Mouse (Mus musculus) forebrain, embryonic 13.5 days (tissue): ENCODE data around the gene Tmem150a. TPM values are rescaled to one million over a fixed set of nuclear protein-coding genes. Genes with fewer than 3 reads are reported as not detected.

ENCODE experiments used
- ATAC-seq: fragments of 200-750 bp; cut with Nextera tagmentation; 2 replicates; pipeline ENCODE4 v1.8.0; 2017
- H3K27ac ChIP-seq: fragments of 300-500 bp; sonication (generic); 2 replicates; pipeline ENCODE4 v1.5.1; 2015; ENCODE audit warnings: inconsistent platforms, mild to moderate bottlenecking, moderate library complexity
- H3K27me3 ChIP-seq: fragments of 300-500 bp; sonication (generic); 2 replicates; pipeline ENCODE4 v1.6.1; 2015; ENCODE audit warnings: mild to moderate bottlenecking, inconsistent platforms
- H3K36me3 ChIP-seq: fragments of 300-500 bp; sonication (generic); 2 replicates; pipeline ENCODE4 v1.6.1; 2015; ENCODE audit warnings: mild to moderate bottlenecking, inconsistent platforms; ENCODE audit not compliant: poor library complexity, severe bottlenecking
- H3K4me1 ChIP-seq: fragments of 300-500 bp; sonication (generic); 2 replicates; pipeline ENCODE4 v1.6.1; 2015; ENCODE audit warnings: inconsistent platforms
- H3K4me2 ChIP-seq: fragments of 300-500 bp; sonication (generic); 2 replicates; pipeline ENCODE4 v1.6.1; 2015; ENCODE audit warnings: inconsistent platforms, mild to moderate bottlenecking, moderate library complexity
- H3K4me3 ChIP-seq: fragments of 300-500 bp; sonication (generic); 2 replicates; pipeline ENCODE4 v1.5.1; 2015; ENCODE audit warnings: mild to moderate bottlenecking, inconsistent platforms
- H3K9ac ChIP-seq: fragments of 300-500 bp; sonication (generic); 2 replicates; pipeline ENCODE4 v1.6.1; 2015; ENCODE audit warnings: mild to moderate bottlenecking, inconsistent platforms
- H3K9me3 ChIP-seq: fragments of 300-500 bp; sonication (generic); replicated peaks from 2 replicates; pipeline ENCODE4 v1.6.1; 2016; ENCODE audit warnings: inconsistent platforms
- WGBS: fragments of 180-500 bp; shearing (Covaris S2); methylation state at CpG from one replicate; pipeline ENCODE4 v1.1.7; 2015; 5-methylcytosine and 5-hydroxymethylcytosine counted together
- polyA plus RNA-seq: library from polyadenylated mRNA; unstranded; fragments of >200 nt; fragmentation: Nextera tagmentation; extraction: Ambion mirVana; gene quantifications from 2 replicates; pipeline ENCODE4 v1.2.1, GENCODE M21; 2015

The Tmem150a gene
- polyA plus RNA-seq, 1 experiment from 2014 or later, result 6.9 TPM

DNA sequence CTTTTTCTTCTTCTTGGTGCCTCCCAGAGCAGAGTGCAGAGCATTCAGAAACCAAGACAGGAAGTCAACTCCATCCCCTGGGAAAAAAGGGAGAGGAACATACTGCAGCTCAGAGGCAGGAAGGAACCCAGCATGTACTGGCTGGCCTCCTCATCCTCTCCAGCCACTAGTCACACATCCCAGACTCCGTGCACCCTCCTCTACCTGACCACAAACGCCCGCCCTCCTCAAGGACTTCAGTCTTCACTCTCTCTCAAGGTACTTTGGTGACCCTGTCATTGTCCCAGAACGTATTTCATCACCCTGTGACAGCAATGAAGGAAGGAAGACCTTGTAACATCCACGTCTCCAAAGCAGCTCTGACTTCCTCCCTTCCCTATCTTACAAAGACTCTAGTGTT, 22.1 kb upstream of the Tmem150a start:
- Histone ChIP-seq H3K36me3 (peaks cover 97% of the 10 kb centered on the region), H3K27me3 (no peaks in the 10 kb centered on the region), H3K27ac (no peak overlapping the region), H3K9ac (no peak overlapping the region), H3K4me1 (no peaks in the 10 kb centered on the region), H3K9me3 (no peaks in the 10 kb centered on the region), H3K4me3 (no peak overlapping the region), H3K4me2 (no peak overlapping the region)
- ATAC-seq, result no peak
- 91% methylated on average over 5 of the region's 5 CpGs for WGBS

DNA sequence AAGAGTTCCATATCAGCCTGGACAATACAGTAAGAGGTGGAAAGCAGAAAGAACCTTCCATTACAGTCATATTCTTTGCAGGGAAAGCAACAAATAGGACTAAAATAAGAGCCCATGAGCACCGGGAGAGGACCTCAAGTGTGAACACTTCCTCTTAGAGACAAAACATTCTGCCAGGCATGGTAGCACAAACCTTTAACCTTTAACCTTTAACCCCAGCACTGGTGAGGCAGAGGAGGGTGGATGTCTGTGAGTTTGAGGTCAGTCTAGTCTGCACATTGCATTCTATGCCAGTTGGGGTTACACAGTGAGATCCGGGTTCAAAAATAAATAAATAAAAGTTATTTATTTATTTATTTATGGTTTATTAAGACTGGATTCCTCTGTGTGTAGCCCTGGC, 14.8 kb upstream of the Tmem150a start:
- H3K27ac ChIP-seq, result no peak overlapping the region
- H3K4me3 ChIP-seq, result no peak overlapping the region
- ATAC-seq, result no peak
- no peaks in the 10 kb centered on the region for H3K27me3 ChIP-seq
- no peak overlapping the region for H3K4me2 ChIP-seq
- WGBS, result 85% methylated on average over 2 of the region's 2 CpGs
- H3K9me3 ChIP-seq, result no peaks in the 10 kb centered on the region
- H3K36me3 ChIP-seq, result peaks cover 54% of the 10 kb centered on the region
- no peak overlapping the region for H3K9ac ChIP-seq
- H3K4me1 ChIP-seq, result peaks cover 18% of the 10 kb centered on the region

DNA sequence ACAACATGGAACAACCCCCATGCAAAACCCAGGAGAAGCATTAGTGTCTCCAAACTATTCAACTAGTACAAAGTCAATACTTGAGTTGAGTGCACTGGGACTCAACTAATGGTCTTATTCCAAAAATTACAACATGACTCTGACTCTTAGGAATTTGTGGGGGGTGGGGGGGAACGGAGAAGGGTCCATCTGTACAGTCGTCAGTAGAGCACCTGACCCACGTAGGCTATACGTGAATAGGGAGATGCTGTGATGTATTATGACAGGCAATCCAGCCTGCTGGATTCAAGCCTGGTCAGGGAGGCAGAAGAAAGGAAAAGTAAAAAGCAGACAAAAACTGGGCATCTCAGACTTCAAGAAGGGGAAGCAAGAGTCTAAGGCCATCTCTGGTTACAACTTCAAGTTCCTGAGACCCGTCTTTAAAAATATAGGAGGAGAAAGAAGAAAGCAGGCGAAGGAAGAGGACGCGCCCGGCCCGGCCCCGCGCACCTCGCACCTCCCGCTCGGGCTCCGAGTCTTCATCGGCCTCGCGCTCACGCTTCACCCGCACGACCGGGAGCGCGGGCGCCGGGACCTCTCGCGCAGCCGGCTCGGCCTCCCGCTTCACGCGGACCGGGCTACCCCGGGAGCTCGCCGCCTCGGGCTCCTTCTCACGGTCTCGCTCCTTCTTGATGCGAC, 10.7 kb upstream of the Tmem150a start:
- H3K27ac ChIP-seq, result no peak overlapping the region; the same call in 1 of the 2 replicates
- H3K27me3 ChIP-seq, result no peaks in the 10 kb centered on the region
- WGBS, result under 1% methylated on average over 42 of the region's 42 CpGs
- H3K4me2 ChIP-seq, result peak overlapping the region; percentile 89
- peak overlapping the region; percentile 91 for H3K9ac ChIP-seq
- peaks cover 24% of the 10 kb centered on the region for H3K36me3 ChIP-seq
- H3K4me3 ChIP-seq, result peak overlapping the region; percentile 93
- H3K9me3 ChIP-seq, result no peaks in the 10 kb centered on the region
- ATAC-seq, result no peak; the same call in none of the 2 replicates
- H3K4me1 ChIP-seq, result peaks cover 49% of the 10 kb centered on the region

DNA sequence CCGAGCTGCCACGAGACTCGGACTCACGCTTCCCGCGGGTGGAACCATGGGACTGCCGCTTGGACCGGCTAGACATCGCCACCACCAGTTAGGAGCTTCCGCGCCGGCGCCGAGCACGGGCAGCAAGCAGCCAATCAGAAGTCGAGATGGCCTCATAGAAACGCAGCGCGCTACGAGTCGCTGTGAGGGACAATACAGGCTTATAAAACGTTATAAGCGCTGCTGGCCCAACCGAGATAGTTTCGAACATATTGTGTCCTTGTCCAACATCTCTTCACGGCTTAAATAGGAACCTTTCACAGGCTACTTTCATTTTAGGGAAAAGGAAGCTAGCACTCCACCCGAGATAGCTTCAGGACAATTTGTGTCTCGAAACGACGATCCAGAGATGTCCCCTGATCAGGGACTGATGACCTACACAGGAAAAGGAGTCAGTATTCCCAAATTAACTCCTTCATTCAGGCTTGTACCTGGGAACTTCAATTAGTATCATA, 10.1 kb upstream of the Tmem150a start, which contains the start of gene Usp39:
Gene Usp39, minus strand, starts transcription at position 111 of the 494 bp plus-strand sequence.
- under 1% methylated on average over 30 of the region's 30 CpGs for WGBS
- Histone ChIP-seq H3K36me3 (peaks cover 25% of the 10 kb centered on the region), H3K4me1 (peaks cover 51% of the 10 kb centered on the region), H3K4me3 (peak within 1 kb of the TSS; percentile 93), H3K27ac (no peak within 1 kb of the TSS; the same call in 1 of the 2 replicates), H3K27me3 (no peaks in the 10 kb centered on the region), H3K9ac (peak within 1 kb of the TSS; percentile 91), H3K4me2 (peak within 1 kb of the TSS; percentile 89), H3K9me3 (no peaks in the 10 kb centered on the region)
- peak; percentile 87 for ATAC-seq

DNA sequence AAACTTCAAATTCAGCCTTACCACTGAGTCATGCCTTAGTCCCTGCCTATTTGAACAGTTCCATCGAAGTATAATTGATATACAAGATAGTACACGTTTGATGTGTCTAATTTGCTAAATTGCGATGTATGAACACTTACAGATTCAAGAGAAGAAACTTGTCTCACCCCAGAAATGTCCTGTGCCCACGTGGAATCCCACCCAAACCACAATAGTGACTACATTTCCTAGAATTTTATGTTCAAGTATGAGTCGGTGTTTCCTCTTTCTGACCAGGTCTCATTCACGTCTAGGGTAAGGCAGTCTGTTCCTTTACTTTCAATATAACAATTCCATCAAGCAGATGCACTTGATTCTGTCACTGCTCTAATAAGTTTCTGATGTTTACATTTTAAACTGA, 9.6 kb upstream of the Tmem150a start:
- Histone ChIP-seq H3K36me3 (peaks cover 31% of the 10 kb centered on the region), H3K4me3 (peak overlapping the region; percentile 93), H3K27ac (no peak overlapping the region), H3K4me2 (peak overlapping the region; percentile 89), H3K9me3 (no peaks in the 10 kb centered on the region), H3K4me1 (peaks cover 51% of the 10 kb centered on the region), H3K9ac (no peak overlapping the region), H3K27me3 (no peaks in the 10 kb centered on the region)
- 53% methylated on average over 6 of the region's 6 CpGs for WGBS
- no peak for ATAC-seq

DNA sequence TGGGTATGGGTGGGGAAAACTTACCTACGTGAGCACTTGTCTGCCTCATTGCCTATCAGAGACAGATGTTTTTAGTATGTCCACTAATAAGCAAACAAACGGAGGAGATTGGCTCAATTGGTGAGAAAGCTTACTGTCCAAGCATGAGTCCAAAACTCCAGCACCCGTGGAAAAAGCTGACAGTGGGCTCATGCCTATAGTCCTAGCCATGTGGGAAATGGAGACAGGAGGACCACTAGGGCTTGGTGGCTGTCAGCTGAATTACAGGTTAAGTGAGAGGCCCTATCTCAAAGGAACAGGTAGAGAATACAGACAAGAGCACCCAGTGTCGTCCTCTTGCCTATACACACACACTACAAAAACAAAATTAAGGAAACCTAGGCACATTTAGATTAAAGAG, 9.0 kb upstream of the Tmem150a start:
- 81% methylated on average over 4 of the region's 4 CpGs for WGBS

DNA sequence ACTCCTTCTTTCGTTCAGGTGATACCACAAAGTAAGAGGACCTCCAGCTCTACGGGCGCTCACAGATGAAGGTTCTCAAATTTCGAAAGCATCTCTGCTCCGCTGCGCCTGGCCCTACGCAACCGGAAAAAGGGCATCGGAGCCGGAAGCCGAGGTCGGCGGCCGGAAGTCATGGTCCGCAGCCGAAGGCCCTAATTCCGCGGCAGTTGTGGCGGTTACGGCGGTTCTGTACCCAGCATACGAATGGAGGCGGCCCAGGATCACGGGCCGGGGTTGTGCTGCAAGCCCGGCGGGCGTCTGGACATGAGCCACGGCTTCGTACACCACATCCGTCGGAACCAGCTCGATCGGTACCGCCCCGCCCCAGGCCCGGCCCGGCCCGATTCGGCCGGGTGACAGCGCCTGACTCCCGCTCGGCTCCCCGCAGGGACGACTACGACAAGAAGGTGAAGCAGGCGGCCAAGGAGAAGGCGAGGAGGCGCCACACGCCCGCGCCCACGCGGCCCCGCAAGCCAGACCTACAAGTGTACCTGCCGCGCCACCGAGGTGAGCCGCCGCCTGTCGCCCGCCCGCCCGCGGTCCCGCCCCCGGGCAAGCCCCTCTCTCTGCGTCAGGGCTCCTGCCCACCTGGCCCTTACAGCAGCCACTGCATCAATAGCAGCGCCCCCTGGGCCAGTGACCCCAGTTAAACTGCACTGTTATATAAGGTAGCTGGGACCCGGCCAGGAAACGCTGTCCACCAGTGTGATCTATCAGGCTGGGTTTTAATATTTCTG, 7.9 kb upstream of the Tmem150a start, which contains the start of gene 0610030E20Rik:
Gene 0610030E20Rik, plus strand, starts transcription at position 152 of the 776 bp plus-strand sequence.
- Histone ChIP-seq H3K36me3 (peaks cover 30% of the 10 kb centered on the region), H3K4me3 (peak within 1 kb of the TSS; percentile 87), H3K27ac (peak within 1 kb of the TSS; percentile 77), H3K27me3 (no peaks in the 10 kb centered on the region), H3K4me1 (peaks cover 55% of the 10 kb centered on the region), H3K9me3 (no peaks in the 10 kb centered on the region), H3K4me2 (peak within 1 kb of the TSS; percentile 89), H3K9ac (peak within 1 kb of the TSS; percentile 96)
- WGBS, result under 1% methylated on average over 68 of the region's 72 CpGs
- ATAC-seq, result peak; percentile 72

More for the DNA sequence above, 9.0 kb upstream of the Tmem150a start:
- Histone ChIP-seq H3K36me3 (peaks cover 31% of the 10 kb centered on the region), H3K9ac (no peak overlapping the region), H3K9me3 (no peaks in the 10 kb centered on the region), H3K4me3 (0 out of 2 replicates have a peak overlapping the region, but pooled peaks have one; percentile 87), H3K27ac (no peak overlapping the region), H3K4me1 (peaks cover 52% of the 10 kb centered on the region), H3K27me3 (no peaks in the 10 kb centered on the region), H3K4me2 (no peak overlapping the region; the same call in 1 of the 2 replicates)
- ATAC-seq, result no peak

DNA sequence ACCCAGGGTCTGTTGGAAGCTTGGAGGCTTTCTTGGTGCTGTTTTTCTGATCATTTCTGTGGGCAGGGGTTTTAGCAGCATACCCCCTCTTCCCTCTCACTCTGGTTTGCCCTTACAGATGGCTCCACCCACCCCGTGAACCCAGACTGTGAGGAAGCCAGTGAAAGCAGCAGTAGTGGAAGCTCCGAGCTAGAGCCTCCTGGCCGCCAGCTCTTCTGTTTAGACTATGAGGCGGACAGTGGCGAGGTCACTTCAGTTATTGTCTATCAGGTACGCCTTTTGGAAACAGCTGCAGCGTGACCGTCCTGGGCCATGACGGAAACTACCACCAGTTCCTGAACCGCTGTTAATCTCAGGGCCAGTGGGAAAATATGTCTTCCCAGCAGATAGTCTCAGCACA, 6.8 kb upstream of the Tmem150a start:
- no peak for ATAC-seq
- Histone ChIP-seq H3K27ac (0 out of 2 replicates have a peak overlapping the region, but pooled peaks have one; percentile 4), H3K9ac (no peak overlapping the region), H3K4me1 (peaks cover 51% of the 10 kb centered on the region), H3K9me3 (no peaks in the 10 kb centered on the region), H3K4me2 (peak overlapping the region; percentile 89), H3K27me3 (no peaks in the 10 kb centered on the region), H3K4me3 (peak overlapping the region; percentile 87), H3K36me3 (peaks cover 26% of the 10 kb centered on the region)
- 83% methylated on average over 10 of the region's 10 CpGs for WGBS

DNA sequence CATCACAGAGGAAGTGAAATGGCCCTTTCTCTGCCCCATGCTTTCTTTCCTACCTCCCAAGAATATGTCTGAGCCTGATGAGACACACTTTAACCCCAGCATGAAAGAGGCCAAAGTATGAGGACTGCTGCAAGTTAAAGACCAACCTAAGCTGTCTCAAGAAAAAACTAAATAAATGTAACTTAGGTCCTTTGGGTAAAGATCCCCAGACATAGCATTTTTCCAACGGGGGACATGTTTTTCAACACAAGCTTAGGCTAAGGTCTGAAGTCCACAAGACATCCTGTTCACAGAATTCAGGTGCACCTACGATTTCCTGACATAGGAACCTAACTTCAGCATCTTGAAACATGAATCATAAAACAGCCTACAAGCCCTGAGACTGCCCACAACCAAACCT, 5.0 kb upstream of the Tmem150a start:
- no peak overlapping the region for H3K4me3 ChIP-seq
- no peaks in the 10 kb centered on the region for H3K27me3 ChIP-seq
- peaks cover 47% of the 10 kb centered on the region for H3K4me1 ChIP-seq
- no peaks in the 10 kb centered on the region for H3K9me3 ChIP-seq
- 92% methylated on average over 2 of the region's 2 CpGs for WGBS
- peaks cover 26% of the 10 kb centered on the region for H3K36me3 ChIP-seq
- no peak overlapping the region for H3K4me2 ChIP-seq
- no peak overlapping the region for H3K27ac ChIP-seq
- no peak for ATAC-seq
- no peak overlapping the region for H3K9ac ChIP-seq

DNA sequence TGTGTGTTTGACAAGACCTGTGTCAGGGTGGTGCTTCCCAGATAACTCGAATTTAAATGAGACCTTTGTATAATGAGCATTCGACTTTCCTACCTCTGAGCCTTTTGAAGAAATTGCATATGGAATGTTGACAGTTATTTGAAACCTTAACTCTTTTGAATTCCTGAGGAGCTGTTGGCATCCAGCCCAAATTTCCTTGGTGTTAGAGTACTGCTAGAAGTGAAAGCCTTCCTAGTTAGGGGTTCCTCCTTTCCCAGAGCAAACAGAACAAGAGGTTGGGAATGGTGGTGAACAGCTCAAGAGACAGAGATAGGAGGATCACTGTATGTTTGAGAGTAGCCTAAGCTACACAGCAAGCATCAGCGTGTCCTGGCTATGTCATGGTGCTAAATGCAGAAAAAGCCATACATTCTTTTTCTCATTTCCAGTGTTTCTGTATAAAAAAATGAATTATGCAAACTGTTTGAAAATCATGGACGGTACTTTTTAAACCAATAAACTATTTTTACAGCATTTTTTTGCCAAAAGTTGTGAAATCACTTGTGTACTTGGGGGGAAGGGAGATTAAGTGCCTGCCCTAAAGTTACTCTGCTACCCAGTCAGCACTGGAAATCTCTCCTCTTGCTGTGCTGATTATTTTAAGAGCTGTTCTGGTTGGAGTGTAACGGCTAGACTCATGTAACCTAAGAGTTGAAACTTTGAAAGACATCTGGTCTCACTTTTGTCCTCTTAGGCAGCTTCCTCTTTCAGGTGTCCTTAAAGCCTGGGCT, 2.4 kb upstream of the Tmem150a start:
- H3K9ac ChIP-seq, result no peak overlapping the region
- H3K27me3 ChIP-seq, result no peaks in the 10 kb centered on the region
- H3K4me2 ChIP-seq, result no peak overlapping the region
- H3K27ac ChIP-seq, result no peak overlapping the region
- H3K36me3 ChIP-seq, result peaks cover 34% of the 10 kb centered on the region
- 82% methylated on average over 5 of the region's 5 CpGs for WGBS
- H3K9me3 ChIP-seq, result no peaks in the 10 kb centered on the region
- H3K4me3 ChIP-seq, result no peak overlapping the region
- peaks cover 40% of the 10 kb centered on the region for H3K4me1 ChIP-seq
- no peak for ATAC-seq

DNA sequence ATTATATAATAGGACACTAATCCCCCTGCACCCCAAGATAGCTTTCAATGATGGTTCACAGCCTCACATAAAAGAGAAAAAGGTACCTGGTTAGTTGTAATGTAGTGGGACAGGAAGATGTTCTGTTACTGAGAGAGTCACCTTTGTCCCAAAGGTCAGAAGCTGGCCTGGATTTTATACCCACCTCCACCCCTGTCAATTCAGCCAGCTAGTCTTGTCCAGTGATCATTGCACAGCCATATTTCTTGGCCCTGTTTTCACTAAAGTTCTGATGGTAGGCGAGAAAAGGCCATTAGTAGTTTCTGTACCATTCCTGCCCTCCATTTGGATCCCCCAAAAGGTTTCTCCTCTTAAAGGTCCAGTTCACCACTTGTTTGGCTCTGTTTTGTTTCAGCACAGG, 1.2 kb upstream of the Tmem150a start:
- no peaks in the 10 kb centered on the region for H3K27me3 ChIP-seq
- H3K4me3 ChIP-seq, result no peak overlapping the region
- WGBS, result 65% methylated on average over 1 of the region's 1 CpGs
- peaks cover 41% of the 10 kb centered on the region for H3K36me3 ChIP-seq
- H3K27ac ChIP-seq, result no peak overlapping the region
- no peaks in the 10 kb centered on the region for H3K9me3 ChIP-seq
- H3K4me1 ChIP-seq, result peaks cover 28% of the 10 kb centered on the region
- H3K4me2 ChIP-seq, result no peak overlapping the region
- no peak overlapping the region for H3K9ac ChIP-seq
- ATAC-seq, result no peak
